Mouse (Mus musculus) cerebral cortex, adult 2 months (tissue): ENCODE results near the gene Arhgap6.

ENCODE experiments used
- WGBS: fragments of 180-500 bp; shearing (Covaris S2); methylation state at CpG from one replicate; pipeline ENCODE4 v1.1.7; 2018; 5-methylcytosine and 5-hydroxymethylcytosine counted together

Gene Arhgap6

GRCm38 (mm10) chrX:169034390-169034789, 239.5 kb downstream of the Arhgap6 start:
- 90% methylated on average over 1 of the region's 1 CpGs for WGBS

- WGBS: 6% methylated on average over 29 of the region's 32 CpGs
These were observed 241.8 kb downstream of the Arhgap6 start for GRCm38 (mm10) chrX:169036403-169037296.

GRCm38 (mm10) chrX:169037401-169037800, 242.5 kb downstream of the Arhgap6 start:
- 65% methylated on average over 4 of the region's 4 CpGs for WGBS

- WGBS: 96% methylated on average over 1 of the region's 1 CpGs
These were observed 249.0 kb downstream of the Arhgap6 start for GRCm38 (mm10) chrX:169043872-169044271.

GRCm38 (mm10) chrX:169047595-169047994, 252.7 kb downstream of the Arhgap6 start:
- WGBS: 72% methylated on average over 3 of the region's 3 CpGs

- 61% methylated on average over 5 of the region's 5 CpGs for WGBS
These were observed 259.1 kb downstream of the Arhgap6 start for GRCm38 (mm10) chrX:169053907-169054476.

- 61% methylated on average over 3 of the region's 3 CpGs for WGBS
These were observed 270.4 kb downstream of the Arhgap6 start for GRCm38 (mm10) chrX:169065298-169065697.

GRCm38 (mm10) chrX:169065922-169066321, 271.0 kb downstream of the Arhgap6 start:
- 82% methylated on average over 1 of the region's 1 CpGs for WGBS

- 70% methylated on average over 2 of the region's 2 CpGs for WGBS
These were observed 280.1 kb downstream of the Arhgap6 start for GRCm38 (mm10) chrX:169075020-169075419.

GRCm38 (mm10) chrX:169081609-169082008, 286.7 kb downstream of the Arhgap6 start:
- WGBS: 89% methylated on average over 3 of the region's 3 CpGs

GRCm38 (mm10) chrX:169085871-169086270, 291.0 kb downstream of the Arhgap6 start:
- 8% methylated on average over 5 of the region's 5 CpGs for WGBS

- 79% methylated on average over 2 of the region's 2 CpGs for WGBS
These were observed 294.3 kb downstream of the Arhgap6 start for GRCm38 (mm10) chrX:169089221-169089620.

GRCm38 (mm10) chrX:169094601-169095000, 299.7 kb downstream of the Arhgap6 start:
- 80% methylated on average over 2 of the region's 2 CpGs for WGBS

- 71% methylated on average over 1 of the region's 1 CpGs for WGBS
These were observed 307.8 kb downstream of the Arhgap6 start for GRCm38 (mm10) chrX:169102665-169103064.

GRCm38 (mm10) chrX:169106048-169106622, 311.2 kb downstream of the Arhgap6 start:
- WGBS: 76% methylated on average over 4 of the region's 4 CpGs

GRCm38 (mm10) chrX:169107372-169107771, 312.5 kb downstream of the Arhgap6 start:
- 84% methylated on average over 2 of the region's 2 CpGs for WGBS

GRCm38 (mm10) chrX:169110031-169110430, 315.1 kb downstream of the Arhgap6 start:
- 73% methylated on average over 3 of the region's 3 CpGs for WGBS

GRCm38 (mm10) chrX:169112662-169113061, 317.8 kb downstream of the Arhgap6 start:
- whole genome bisulfite sequencing: 60% methylated on average over 4 of the region's 4 CpGs

GRCm38 (mm10) chrX:169123115-169123772, 328.3 kb downstream of the Arhgap6 start:
- 55% methylated on average over 4 of the region's 4 CpGs for WGBS

- WGBS: 69% methylated on average over 3 of the region's 3 CpGs
These were observed 328.9 kb downstream of the Arhgap6 start for GRCm38 (mm10) chrX:169123773-169124151.

GRCm38 (mm10) chrX:169139758-169140157, 344.9 kb downstream of the Arhgap6 start:
- WGBS: 82% methylated on average over 7 of the region's 7 CpGs

- 86% methylated on average over 9 of the region's 9 CpGs for WGBS
These were observed 345.6 kb downstream of the Arhgap6 start for GRCm38 (mm10) chrX:169140467-169140866.
